Mouse (Mus musculus) lung, postnatal 0 days (tissue): ENCODE data around the gene Pak1.

ENCODE experiments used
- CTCF ChIP-seq: IDR thresholded peaks from 2 replicates; pipeline ENCODE4 v1.5.1; 2016; ENCODE audit warnings: antibody characterized with exemption, mild to moderate bottlenecking
- EP300 ChIP-seq: IDR thresholded peaks from 2 replicates; pipeline ENCODE4 v1.6.1; 2016; ENCODE audit warnings: antibody characterized with exemption, mild to moderate bottlenecking, control low read depth

DNA sequence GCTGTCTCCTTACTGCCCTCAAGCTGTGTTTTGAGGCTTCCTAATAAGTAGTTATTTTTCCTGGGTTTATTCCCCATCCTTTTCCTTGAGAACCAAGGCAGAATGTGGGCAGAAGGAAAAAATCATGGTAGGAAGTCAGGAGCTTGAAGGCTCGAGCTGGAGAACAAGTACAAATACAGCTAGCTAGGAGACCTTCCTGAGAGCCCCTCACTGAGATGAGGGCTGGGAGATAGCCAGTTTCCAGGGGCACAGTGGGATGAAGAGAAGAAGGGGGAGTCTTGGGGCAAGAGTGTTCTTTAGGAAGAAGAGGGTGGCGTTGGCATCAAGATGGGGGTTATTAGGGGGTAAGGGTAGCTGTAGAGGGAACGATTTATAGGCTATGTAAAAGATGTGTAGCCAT, 56.1 kb downstream of the Pak1 start:
- TF ChIP-seq CTCF (no peak), EP300 (no peak)
